Mouse (Mus musculus): ENCODE measurements around the gene 4930455H04Rik. TPM values are rescaled to one million over a fixed set of nuclear protein-coding genes. Genes with fewer than 3 reads are reported as not detected.

The 4930455H04Rik gene
- polyA plus RNA-seq, 1 experiment from 2014 or later: not detected

GRCm38 (mm10) chr3:117007340-117007739 is 39.3 kb downstream of the 4930455H04Rik start:
- H3K4me2 ChIP-seq (ENCODE audit: low read length): no peak overlapping the region
- no peak for ATAC-seq
- H3K4me1 ChIP-seq (ENCODE audit: control insufficient read depth, insufficient read depth, low read length): no peaks in the 10 kb centered on the region
- H3K36me3 ChIP-seq (ENCODE audit: control insufficient read depth, insufficient read depth, low read length): no peaks in the 10 kb centered on the region
- H3K9me3 ChIP-seq (replicated peaks; ENCODE audit: control insufficient read depth, low read length, poor library complexity, severe bottlenecking): no peaks in the 10 kb centered on the region
- no peak overlapping the region for H3K4me3 ChIP-seq (ENCODE audit: low read depth, low read length)
- H3K9ac ChIP-seq (ENCODE audit: low read depth, low read length): no peak overlapping the region
- no peaks in the 10 kb centered on the region for H3K27me3 ChIP-seq (ENCODE audit: control insufficient read depth, insufficient read depth, low read depth, low read length)
- no peak overlapping the region; the same call in 1 of the 2 replicates for H3K27ac ChIP-seq (ENCODE audit: low read length)
- WGBS: 53% methylated on average over 6 of the region's 6 CpGs

GRCm38 (mm10) chr3:117010182-117010581 is 42.1 kb downstream of the 4930455H04Rik start:
- Histone ChIP-seq H3K4me1 (ENCODE audit: control insufficient read depth, insufficient read depth, low read length) (no peaks in the 10 kb centered on the region), H3K9ac (ENCODE audit: low read depth, low read length) (no peak overlapping the region), H3K4me2 (ENCODE audit: low read length) (no peak overlapping the region), H3K9me3 (replicated peaks; ENCODE audit: control insufficient read depth, low read length, poor library complexity, severe bottlenecking) (no peaks in the 10 kb centered on the region), H3K36me3 (ENCODE audit: control insufficient read depth, insufficient read depth, low read length) (no peaks in the 10 kb centered on the region), H3K27ac (ENCODE audit: low read length) (no peak overlapping the region), H3K4me3 (ENCODE audit: low read depth, low read length) (no peak overlapping the region), H3K27me3 (ENCODE audit: control insufficient read depth, insufficient read depth, low read depth, low read length) (no peaks in the 10 kb centered on the region)
- 74% methylated on average over 6 of the region's 6 CpGs for WGBS
- ATAC-seq: no peak

- Histone ChIP-seq H3K9ac (ENCODE audit: low read depth, low read length) (no peak overlapping the region), H3K9me3 (replicated peaks; ENCODE audit: control insufficient read depth, low read length, poor library complexity, severe bottlenecking) (no peaks in the 10 kb centered on the region), H3K4me1 (ENCODE audit: control insufficient read depth, insufficient read depth, low read length) (no peaks in the 10 kb centered on the region), H3K27me3 (ENCODE audit: control insufficient read depth, insufficient read depth, low read depth, low read length) (no peaks in the 10 kb centered on the region), H3K4me2 (ENCODE audit: low read length) (no peak overlapping the region), H3K4me3 (ENCODE audit: low read depth, low read length) (no peak overlapping the region), H3K27ac (ENCODE audit: low read length) (no peak overlapping the region), H3K36me3 (ENCODE audit: control insufficient read depth, insufficient read depth, low read length) (no peaks in the 10 kb centered on the region)
- WGBS: 94% methylated on average over 3 of the region's 3 CpGs
- no peak for ATAC-seq
These were observed 52.3 kb downstream of the 4930455H04Rik start for GRCm38 (mm10) chr3:117020319-117020718.

GRCm38 (mm10) chr3:117021907-117022306 is 53.8 kb downstream of the 4930455H04Rik start:
- no peak overlapping the region for H3K9ac ChIP-seq (ENCODE audit: low read depth, low read length)
- no peak overlapping the region for H3K4me3 ChIP-seq (ENCODE audit: low read depth, low read length)
- H3K4me2 ChIP-seq (ENCODE audit: low read length): no peak overlapping the region
- 48% methylated on average over 7 of the region's 7 CpGs for WGBS
- no peaks in the 10 kb centered on the region for H3K4me1 ChIP-seq (ENCODE audit: control insufficient read depth, insufficient read depth, low read length)
- no peak overlapping the region for H3K27ac ChIP-seq (ENCODE audit: low read length)
- no peaks in the 10 kb centered on the region for H3K9me3 ChIP-seq (replicated peaks; ENCODE audit: control insufficient read depth, low read length, poor library complexity, severe bottlenecking)
- no peak for ATAC-seq
- H3K36me3 ChIP-seq (ENCODE audit: control insufficient read depth, insufficient read depth, low read length): no peaks in the 10 kb centered on the region
- no peaks in the 10 kb centered on the region for H3K27me3 ChIP-seq (ENCODE audit: control insufficient read depth, insufficient read depth, low read depth, low read length)

DNA sequence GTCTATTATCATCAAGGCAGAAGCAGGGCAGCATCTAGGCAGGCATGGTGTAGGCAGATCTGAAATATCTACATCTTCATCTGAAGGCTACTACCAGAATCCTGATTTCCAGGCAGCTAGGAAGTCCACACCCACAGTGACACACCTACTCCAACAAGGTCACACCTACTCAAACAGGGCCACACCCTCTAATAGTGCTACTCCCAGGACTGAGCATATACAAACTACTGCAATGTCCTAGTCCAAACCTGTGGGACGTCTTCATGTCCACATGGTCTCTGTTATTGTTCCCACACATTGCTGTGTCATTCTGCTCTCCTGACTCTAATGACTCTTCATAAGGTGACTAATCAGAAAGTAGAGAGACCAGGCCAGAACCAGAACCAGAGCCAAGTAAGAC is 56.0 kb downstream of the 4930455H04Rik start:
- WGBS: 77% methylated on average over 1 of the region's 1 CpGs
- H3K9me3 ChIP-seq (replicated peaks; ENCODE audit: control insufficient read depth, low read length, poor library complexity, severe bottlenecking): no peaks in the 10 kb centered on the region
- no peaks in the 10 kb centered on the region for H3K36me3 ChIP-seq (ENCODE audit: control insufficient read depth, insufficient read depth, low read length)
- H3K4me2 ChIP-seq (ENCODE audit: low read length): no peak overlapping the region
- no peak for ATAC-seq
- no peaks in the 10 kb centered on the region for H3K27me3 ChIP-seq (ENCODE audit: control insufficient read depth, insufficient read depth, low read depth, low read length)
- no peak overlapping the region for H3K27ac ChIP-seq (ENCODE audit: low read length)
- H3K4me1 ChIP-seq (ENCODE audit: control insufficient read depth, insufficient read depth, low read length): no peaks in the 10 kb centered on the region
- H3K4me3 ChIP-seq (ENCODE audit: low read depth, low read length): no peak overlapping the region
- no peak overlapping the region for H3K9ac ChIP-seq (ENCODE audit: low read depth, low read length)

DNA sequence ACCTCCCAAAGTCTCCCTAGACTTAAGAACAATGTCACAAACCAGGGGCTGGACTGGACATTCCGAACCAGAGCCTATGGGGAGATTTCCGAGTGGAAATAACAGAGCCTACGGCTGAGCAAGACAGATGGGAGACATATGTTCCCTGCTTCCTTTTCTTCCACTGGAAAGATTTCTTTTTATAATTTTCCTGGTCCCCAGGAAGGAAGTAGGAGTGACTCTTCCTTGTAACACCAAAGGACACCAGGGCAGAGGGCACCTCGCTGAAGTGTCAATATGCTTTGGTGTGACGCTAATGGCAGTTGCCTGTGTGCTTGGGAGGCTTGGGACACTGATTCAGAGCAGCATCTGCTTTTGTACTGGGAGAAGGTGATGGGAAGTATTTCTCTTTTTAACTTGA is 56.5 kb downstream of the 4930455H04Rik start:
- no peaks in the 10 kb centered on the region for H3K27me3 ChIP-seq (ENCODE audit: control insufficient read depth, insufficient read depth, low read depth, low read length)
- no peak overlapping the region for H3K9ac ChIP-seq (ENCODE audit: low read depth, low read length)
- no peak for ATAC-seq
- H3K36me3 ChIP-seq (ENCODE audit: control insufficient read depth, insufficient read depth, low read length): no peaks in the 10 kb centered on the region
- whole genome bisulfite sequencing: 82% methylated on average over 5 of the region's 5 CpGs
- no peak overlapping the region for H3K4me3 ChIP-seq (ENCODE audit: low read depth, low read length)
- no peak overlapping the region for H3K27ac ChIP-seq (ENCODE audit: low read length)
- no peaks in the 10 kb centered on the region for H3K4me1 ChIP-seq (ENCODE audit: control insufficient read depth, insufficient read depth, low read length)
- H3K4me2 ChIP-seq (ENCODE audit: low read length): no peak overlapping the region
- no peaks in the 10 kb centered on the region for H3K9me3 ChIP-seq (replicated peaks; ENCODE audit: control insufficient read depth, low read length, poor library complexity, severe bottlenecking)

GRCm38 (mm10) chr3:117025421-117025820 is 57.4 kb downstream of the 4930455H04Rik start:
- H3K9ac ChIP-seq (ENCODE audit: low read depth, low read length): no peak overlapping the region
- ATAC-seq: no peak

More at GRCm38 (mm10) chr3:117025421-117025820, 57.4 kb downstream of the 4930455H04Rik start:
- no peaks in the 10 kb centered on the region for H3K36me3 ChIP-seq (ENCODE audit: control insufficient read depth, insufficient read depth, low read length)
- 88% methylated on average over 3 of the region's 3 CpGs for WGBS
- H3K4me1 ChIP-seq (ENCODE audit: control insufficient read depth, insufficient read depth, low read length): no peaks in the 10 kb centered on the region
- H3K4me3 ChIP-seq (ENCODE audit: low read depth, low read length): no peak overlapping the region
- no peaks in the 10 kb centered on the region for H3K9me3 ChIP-seq (replicated peaks; ENCODE audit: control insufficient read depth, low read length, poor library complexity, severe bottlenecking)
- no peak overlapping the region for H3K27ac ChIP-seq (ENCODE audit: low read length)
- H3K4me2 ChIP-seq (ENCODE audit: low read length): no peak overlapping the region
- H3K27me3 ChIP-seq (ENCODE audit: control insufficient read depth, insufficient read depth, low read depth, low read length): no peaks in the 10 kb centered on the region

Other genes with a start within 250 kb of the 4930455H04Rik start
- 12.6 and 14.5 TPM in 2 replicates for gene Agl, start 160.1 kb upstream of the 4930455H04Rik start, polyA plus RNA-seq (2015; fragmentation: Nextera tagmentation; extraction: Ambion mirVana)
- 6.9 and 7.6 TPM in 2 replicates for gene Frrs1, start 108.8 kb upstream of the 4930455H04Rik start, polyA plus RNA-seq (2015; fragmentation: Nextera tagmentation; extraction: Ambion mirVana)
- gene Palmd, start 720 bp downstream of the 4930455H04Rik start, polyA plus RNA-seq (2015; fragmentation: Nextera tagmentation; extraction: Ambion mirVana): 8.8 and 9.2 TPM in 2 replicates